9 mouse cellular contexts compared by ENCODE assay signal in genomic region chr16:94788165-94788564, GRCm38 (mm10).
DNase-seq lines count a peak whose midpoint lies in the region; ATAC-seq and TF ChIP-seq lines count a peak whose summit lies in the region.
"Had no signal": no experiment of that assay in that cellular context is flagged by ENCODE, and none has a peak within 500 bp of the region (broad histone marks: within the 10 kb centered on the region; RNA-seq: fewer than 3 reads in every experiment).

No protein-coding gene starts in this region.

- no peaks in the 10 kb centered on the region for H3K27me3 ChIP-seq in embryonic facial prominence, embryonic 11.5 days (ENCODE audit: control insufficient read depth, insufficient read depth, low read length)
- no peaks in the 10 kb centered on the region for H3K27me3 ChIP-seq in limb, embryonic 14.5 days (ENCODE audit: control insufficient read depth, insufficient read depth, low read length)

- peak; percentile 20 for DNase-seq in lung, adult 2 months
- no peak for DNase-seq in lung, postnatal 25 days (ENCODE audit: low spot score)
- DNase-seq in adrenal gland, postnatal 25 days = peak; percentile 73
- DNase-seq in embryonic facial prominence, embryonic 11.5 days (ENCODE audit: low spot score) = peak; percentile 77
- peak; percentile 30 for DNase-seq in hindlimb bud, embryonic 11.5 days (ENCODE audit: extremely low spot score, low read depth, low spot score)
- peak; percentile 56 for DNase-seq in limb, embryonic 14.5 days (ENCODE audit: low spot score)
- peak; percentile 64 for DNase-seq in retina, postnatal 1 day

- H3K4me1 ChIP-seq in lung, adult 2 months (ENCODE audit: control insufficient read depth, insufficient read depth, low read length) = no peaks in the 10 kb centered on the region
- no peaks in the 10 kb centered on the region for H3K4me1 ChIP-seq in embryonic facial prominence, embryonic 11.5 days (ENCODE audit: control insufficient read depth, insufficient read depth, low read length)
- no peaks in the 10 kb centered on the region for H3K4me1 ChIP-seq in limb, embryonic 14.5 days (ENCODE audit: control insufficient read depth, insufficient read depth, low read length)

- no peak for TF ChIP-seq POLR2A in lung, adult 2 months (IDR thresholded peaks at IDR 0.05; ENCODE audit: borderline replicate concordance, extremely low read depth, low read depth, low read length)
- 0 out of 2 replicates have a peak, but pooled peaks have one; percentile 36 for TF ChIP-seq POLR2A in limb, embryonic 14.5 days (IDR thresholded peaks at IDR 0.05; ENCODE audit: borderline replicate concordance, extremely low read depth, insufficient read depth, insufficient read length)

- WGBS in lung, adult 2 months = 11% methylated on average over 16 of the region's 16 CpGs
- WGBS in embryonic facial prominence, embryonic 11.5 days = 9% methylated on average over 16 of the region's 16 CpGs
- 6% methylated on average over 16 of the region's 16 CpGs for WGBS in limb, embryonic 14.5 days

- H3K4me2 ChIP-seq in embryonic facial prominence, embryonic 11.5 days (ENCODE audit: low read depth, low read length) = no peak overlapping the region
- no peak overlapping the region for H3K4me2 ChIP-seq in limb, embryonic 14.5 days (replicated peaks; ENCODE audit: low read depth, low read length, severe bottlenecking)

- TF ChIP-seq CTCF in lung, adult 2 months (IDR thresholded peaks at IDR 0.05; ENCODE audit: insufficient read depth, low read length) = peak; percentile 68

- no peak overlapping the region for H3K27ac ChIP-seq in embryonic facial prominence, embryonic 11.5 days (replicated peaks; ENCODE audit: low read depth, low read length)
- 0 out of 2 replicates have a peak overlapping the region, but pooled peaks have one; percentile 19 for H3K27ac ChIP-seq in limb, embryonic 14.5 days (replicated peaks; ENCODE audit: low read depth, low read length)

- H3K4me3 ChIP-seq in lung, adult 2 months (replicated peaks; ENCODE audit: extremely low read depth, low read depth, low read length) = no peak overlapping the region
- H3K4me3 ChIP-seq in embryonic facial prominence, embryonic 11.5 days (ENCODE audit: low read depth, low read length) = no peak overlapping the region
- H3K4me3 ChIP-seq in limb, embryonic 14.5 days (replicated peaks; ENCODE audit: low read length) = no peak overlapping the region
- H3K4me3 ChIP-seq: erythroblast, embryonic 14.5 days had no signal

- no peak for ATAC-seq in embryonic facial prominence, embryonic 11.5 days (replicated peaks; ENCODE audit: insufficient number of reproducible peaks, low FRiP score, low TSS enrichment, low read depth)
- no peak for ATAC-seq in limb, embryonic 14.5 days (ENCODE audit: low FRiP score, low read depth)
- no peak for ATAC-seq in megakaryocyte, adult 5-6 weeks (ENCODE audit: poor library complexity, severe bottlenecking)

- H3K9me3 ChIP-seq in embryonic facial prominence, embryonic 11.5 days (replicated peaks; ENCODE audit: control insufficient read depth, low read length) = no peaks in the 10 kb centered on the region
- no peaks in the 10 kb centered on the region for H3K9me3 ChIP-seq in limb, embryonic 14.5 days (ENCODE audit: control insufficient read depth, low read length)

- no peak overlapping the region for H3K9ac ChIP-seq in embryonic facial prominence, embryonic 11.5 days (replicated peaks; ENCODE audit: low read length)
- no peak overlapping the region for H3K9ac ChIP-seq in limb, embryonic 14.5 days (ENCODE audit: low read depth, low read length, severe bottlenecking)

- H3K36me3 ChIP-seq in embryonic facial prominence, embryonic 11.5 days (replicated peaks; ENCODE audit: control insufficient read depth, insufficient read depth, low read depth, low read length) = no peaks in the 10 kb centered on the region
- no peaks in the 10 kb centered on the region for H3K36me3 ChIP-seq in limb, embryonic 14.5 days (ENCODE audit: control insufficient read depth, insufficient read depth, low read length)
